Comparison of ENCODE assay signal across 9 mouse cellular contexts in genomic region chr12:21136462-21136751, GRCm38 (mm10).
DNase-seq lines count a peak whose midpoint lies in the region; ATAC-seq lines count a peak whose summit lies in the region.
"Had no signal": no experiment of that assay in that cellular context is flagged by ENCODE, and none has a peak within 500 bp of the region (broad histone marks: within the 10 kb centered on the region; RNA-seq: fewer than 3 reads in every experiment).

No protein-coding gene starts in this region.

- no peak overlapping the region for H3K4me3 ChIP-seq in hindbrain, embryonic 10.5 days
- no peak overlapping the region for H3K4me3 ChIP-seq in hindbrain, embryonic 12.5 days
- no peak overlapping the region for H3K4me3 ChIP-seq in embryonic facial prominence, embryonic 14.5 days (ENCODE audit: low read depth, low read length)

- ATAC-seq in hindbrain, embryonic 12.5 days (ENCODE audit: low FRiP score): no peak
- no peak for ATAC-seq in embryonic facial prominence, embryonic 14.5 days (ENCODE audit: low read depth)

- 92% methylated on average over 2 of the region's 2 CpGs for WGBS in hindbrain, embryonic 10.5 days
- WGBS in hindbrain, embryonic 12.5 days: 79% methylated on average over 2 of the region's 2 CpGs
- 65% methylated on average over 2 of the region's 2 CpGs for WGBS in embryonic facial prominence, embryonic 14.5 days

- peaks cover 66% of the 10 kb centered on the region for H3K4me1 ChIP-seq in hindbrain, embryonic 10.5 days (replicated peaks)
- peaks cover 70% of the 10 kb centered on the region for H3K4me1 ChIP-seq in hindbrain, embryonic 12.5 days
- H3K4me1 ChIP-seq in embryonic facial prominence, embryonic 14.5 days (ENCODE audit: control insufficient read depth, insufficient read depth, low read length): peaks cover 30% of the 10 kb centered on the region

- H3K9ac ChIP-seq in hindbrain, embryonic 12.5 days: no peak overlapping the region
- no peak overlapping the region for H3K9ac ChIP-seq in embryonic facial prominence, embryonic 14.5 days (ENCODE audit: low read depth, low read length)

- H3K27ac ChIP-seq in hindbrain, embryonic 10.5 days: 0 out of 2 replicates have a peak overlapping the region, but pooled peaks have one; percentile 35
- H3K27ac ChIP-seq in hindbrain, embryonic 12.5 days: no peak overlapping the region
- no peak overlapping the region; the same call in 1 of the 2 replicates for H3K27ac ChIP-seq in embryonic facial prominence, embryonic 14.5 days (replicated peaks; ENCODE audit: low read depth, low read length)

- no peak for DNase-seq in hindbrain, embryonic 10.5 days (ENCODE audit: low spot score)
- peak; percentile 62 for DNase-seq in NIH3T3 (ENCODE audit: low read depth)
- DNase-seq in embryonic facial prominence, embryonic 14.5 days (ENCODE audit: low spot score): peak; percentile 22
- DNase-seq in layer of hippocampus, adult 9-11 months: peak; percentile 72
- DNase-seq in urinary bladder, postnatal 14 days (ENCODE audit: low spot score): no peak
- DNase-seq in urinary bladder, postnatal 25 days (ENCODE audit: low spot score): no peak
- no peak for DNase-seq in urinary bladder, adult 18-20 months (ENCODE audit: low spot score in 2 of 2)

- H3K36me3 ChIP-seq in hindbrain, embryonic 10.5 days: no peaks in the 10 kb centered on the region
- H3K36me3 ChIP-seq in hindbrain, embryonic 12.5 days: no peaks in the 10 kb centered on the region
- H3K36me3 ChIP-seq in embryonic facial prominence, embryonic 14.5 days (ENCODE audit: control insufficient read depth, insufficient read depth, low read length): no peaks in the 10 kb centered on the region
- H3K36me3 ChIP-seq: G1E had no signal

- no peaks in the 10 kb centered on the region for H3K9me3 ChIP-seq in hindbrain, embryonic 10.5 days
- no peaks in the 10 kb centered on the region for H3K9me3 ChIP-seq in hindbrain, embryonic 12.5 days (replicated peaks)
- H3K9me3 ChIP-seq in embryonic facial prominence, embryonic 14.5 days (ENCODE audit: control insufficient read depth, low read length): no peaks in the 10 kb centered on the region

- H3K4me2 ChIP-seq in hindbrain, embryonic 12.5 days (replicated peaks): no peak overlapping the region
- no peak overlapping the region for H3K4me2 ChIP-seq in embryonic facial prominence, embryonic 14.5 days (ENCODE audit: low read depth, low read length)

- no peaks in the 10 kb centered on the region for H3K27me3 ChIP-seq in hindbrain, embryonic 10.5 days (ENCODE audit: insufficient read depth, poor library complexity, severe bottlenecking)
- no peaks in the 10 kb centered on the region for H3K27me3 ChIP-seq in hindbrain, embryonic 12.5 days
- no peaks in the 10 kb centered on the region for H3K27me3 ChIP-seq in embryonic facial prominence, embryonic 14.5 days (replicated peaks; ENCODE audit: control insufficient read depth, insufficient read depth, low read length)

Comparison
In these comparisons a context has a peak if more than half of its experiments do, and no peak if none do; other contexts are left out.
1. DNase-seq: peak in NIH3T3 (single experiment), embryonic facial prominence, embryonic 14.5 days (single experiment) and layer of hippocampus, adult 9-11 months (single experiment); none in hindbrain, embryonic 10.5 days (single experiment), urinary bladder, postnatal 14 days (single experiment), urinary bladder, postnatal 25 days (single experiment) and urinary bladder, adult 18-20 months (0 of 2).